Mouse (Mus musculus): ENCODE results near the gene Dusp19.

Dusp19 gene

GRCm38 (mm10) chr2:80624523-80624922 lies 7.7 kb downstream of the Dusp19 start:
- in situ Hi-C loops (cut with MboI; ENCODE audit: low pct_unique_long_range_greater_than_20kb in 1 of 2, low sequenced_read_pairs in 2 of 2, unreplicated experiment in 1 of 2), result no loop called here

- in situ Hi-C loops (cut with MboI; ENCODE audit: low pct_unique_long_range_greater_than_20kb in 1 of 2, low sequenced_read_pairs in 2 of 2, unreplicated experiment in 1 of 2), result no loop called here
Observed at GRCm38 (mm10) chr2:80632336-80633026, 15.6 kb downstream of the Dusp19 start.

- in situ Hi-C loops (cut with MboI; ENCODE audit: low pct_unique_long_range_greater_than_20kb in 1 of 2, low sequenced_read_pairs in 2 of 2, unreplicated experiment in 1 of 2), result no loop called here
Observed at GRCm38 (mm10) chr2:80638364-80639241, 21.8 kb downstream of the Dusp19 start.

GRCm38 (mm10) chr2:80639398-80639797 lies 22.6 kb downstream of the Dusp19 start:
- in situ Hi-C loops (cut with MboI; ENCODE audit: low pct_unique_long_range_greater_than_20kb in 1 of 2, low sequenced_read_pairs in 2 of 2, unreplicated experiment in 1 of 2), result no loop called here

GRCm38 (mm10) chr2:80639864-80640263 lies 23.0 kb downstream of the Dusp19 start:
- in situ Hi-C loops (cut with MboI; ENCODE audit: low pct_unique_long_range_greater_than_20kb in 1 of 2, low sequenced_read_pairs in 2 of 2, unreplicated experiment in 1 of 2), result no loop called here

GRCm38 (mm10) chr2:80661414-80661813 lies 44.6 kb downstream of the Dusp19 start:
- in situ Hi-C loops (cut with MboI; ENCODE audit: low pct_unique_long_range_greater_than_20kb in 1 of 2, low sequenced_read_pairs in 2 of 2, unreplicated experiment in 1 of 2), result loop anchor here in 1 of 2 experiments (25.0 kb wide), 1 partner anchor 324 kb away; no protein-coding TSS in a partner anchor

- in situ Hi-C loops (cut with MboI; ENCODE audit: low pct_unique_long_range_greater_than_20kb in 1 of 2, low sequenced_read_pairs in 2 of 2, unreplicated experiment in 1 of 2), result loop anchor here in 1 of 2 experiments (25.0 kb wide), 1 partner anchor 325 kb away; no protein-coding TSS in a partner anchor
Observed at GRCm38 (mm10) chr2:80662682-80663081, 45.8 kb downstream of the Dusp19 start.

- in situ Hi-C loops (cut with MboI; ENCODE audit: low pct_unique_long_range_greater_than_20kb in 1 of 2, low sequenced_read_pairs in 2 of 2, unreplicated experiment in 1 of 2), result loop anchor here in 1 of 2 experiments (25.0 kb wide), 1 partner anchor 330 kb away; no protein-coding TSS in a partner anchor
Observed at GRCm38 (mm10) chr2:80667396-80667964, 50.6 kb downstream of the Dusp19 start.

GRCm38 (mm10) chr2:80669868-80670666 lies 53.2 kb downstream of the Dusp19 start:
- in situ Hi-C loops (cut with MboI; ENCODE audit: low pct_unique_long_range_greater_than_20kb in 1 of 2, low sequenced_read_pairs in 2 of 2, unreplicated experiment in 1 of 2), result loop anchor here in 1 of 2 experiments (25.0 kb wide), 1 partner anchor 333 kb away; no protein-coding TSS in a partner anchor

- in situ Hi-C loops (cut with MboI; ENCODE audit: low pct_unique_long_range_greater_than_20kb in 1 of 2, low sequenced_read_pairs in 2 of 2, unreplicated experiment in 1 of 2), result no loop called here
Observed at GRCm38 (mm10) chr2:80678803-80679202, 62.0 kb downstream of the Dusp19 start.
